Mouse (Mus musculus): Measurements from ENCODE around the gene Ccdc142. TPM values are rescaled to one million over a fixed set of nuclear protein-coding genes. Genes with fewer than 3 reads are reported as not detected.

Ccdc142 gene
- polyA plus RNA-seq, 1 experiment from 2014 or later, result 2.1 TPM

MicroRNAs encoded within 50 kb of the gene (microRNA counts, 519-probe panel; counts per million panel counts)
- microRNA mmu-miR-3470a+mmu-miR-3470b, result 32.2 counts per million

Small RNA genes lying within 50 kb of the gene (microRNA-seq; reads per million reads assigned to microRNA genes)
- gene Mir3470a (ENCODE audit: borderline number of aligned reads), result not detected

Other genes with a start within 250 kb of the Ccdc142 start
- 0.04 and 0.15 TPM in 2 replicates for gene Sema4f, start 161.8 kb upstream of the Ccdc142 start, polyA plus RNA-seq (2014; fragmentation: Nextera tagmentation; extraction: Ambion mirVana)
- gene M1ap, start 154.7 kb upstream of the Ccdc142 start, polyA plus RNA-seq (2014; fragmentation: Nextera tagmentation; extraction: Ambion mirVana), result 0.70 and 1.1 TPM in 2 replicates
- gene Dok1, start 68.1 kb upstream of the Ccdc142 start, polyA plus RNA-seq (2014; fragmentation: Nextera tagmentation; extraction: Ambion mirVana), result 6.3 and 6.8 TPM in 2 replicates
- 4.5 and 5.7 TPM in 2 replicates for gene Loxl3, start 67.4 kb upstream of the Ccdc142 start, polyA plus RNA-seq (2014; fragmentation: Nextera tagmentation; extraction: Ambion mirVana)
- 99.8 and 109 TPM in 2 replicates for gene Aup1, start 47.1 kb upstream of the Ccdc142 start, polyA plus RNA-seq (2014; fragmentation: Nextera tagmentation; extraction: Ambion mirVana)
- 41.8 and 43.3 TPM in 2 replicates for gene Htra2, start 46.3 kb upstream of the Ccdc142 start, polyA plus RNA-seq (2014; fragmentation: Nextera tagmentation; extraction: Ambion mirVana)
- gene Dqx1, start 43.8 kb upstream of the Ccdc142 start, polyA plus RNA-seq (2014; fragmentation: Nextera tagmentation; extraction: Ambion mirVana), result 0.24 and 0.30 TPM in 2 replicates
- gene Tlx2, start 31.3 kb upstream of the Ccdc142 start, polyA plus RNA-seq (2014; fragmentation: Nextera tagmentation; extraction: Ambion mirVana), result 0.23 TPM in 1 of 2 replicates, not detected in the other
- 15.1 and 17.0 TPM in 2 replicates for gene Pcgf1, start 23.7 kb upstream of the Ccdc142 start, polyA plus RNA-seq (2014; fragmentation: Nextera tagmentation; extraction: Ambion mirVana)
- 0.46 and 0.52 TPM in 2 replicates for gene Lbx2, start 15.2 kb upstream of the Ccdc142 start, polyA plus RNA-seq (2014; fragmentation: Nextera tagmentation; extraction: Ambion mirVana)
- gene Gm42688, start within 50 bp of the Ccdc142 start, polyA plus RNA-seq (2014; fragmentation: Nextera tagmentation; extraction: Ambion mirVana), result 1.1 and 1.2 TPM in 2 replicates
- gene Mrpl53, start 7.4 kb downstream of the Ccdc142 start, polyA plus RNA-seq (2014; fragmentation: Nextera tagmentation; extraction: Ambion mirVana), result 138 and 144 TPM in 2 replicates
- gene Mogs, start 13.9 kb downstream of the Ccdc142 start, polyA plus RNA-seq (2014; fragmentation: Nextera tagmentation; extraction: Ambion mirVana), result 19.1 and 19.8 TPM in 2 replicates
- 76.0 and 87.2 TPM in 2 replicates for gene Wbp1, start 20.0 kb downstream of the Ccdc142 start, polyA plus RNA-seq (2014; fragmentation: Nextera tagmentation; extraction: Ambion mirVana)
- 11.1 and 12.2 TPM in 2 replicates for gene Ino80b, start 23.8 kb downstream of the Ccdc142 start, polyA plus RNA-seq (2014; fragmentation: Nextera tagmentation; extraction: Ambion mirVana)
- 10.8 and 12.4 TPM in 2 replicates for gene Rtkn, start 33.9 kb downstream of the Ccdc142 start, polyA plus RNA-seq (2014; fragmentation: Nextera tagmentation; extraction: Ambion mirVana)
- 4.5 and 6.9 TPM in 2 replicates for gene Wdr54, start 54.8 kb downstream of the Ccdc142 start, polyA plus RNA-seq (2014; fragmentation: Nextera tagmentation; extraction: Ambion mirVana)
- gene 1700003E16Rik, start 54.8 kb downstream of the Ccdc142 start, polyA plus RNA-seq (2014; fragmentation: Nextera tagmentation; extraction: Ambion mirVana), result 0.14 and 0.27 TPM in 2 replicates
- 49.7 and 61.1 TPM in 2 replicates for gene Dctn1, start 64.3 kb downstream of the Ccdc142 start, polyA plus RNA-seq (2014; fragmentation: Nextera tagmentation; extraction: Ambion mirVana)
- 0.21 and 0.38 TPM in 2 replicates for gene Slc4a5, start 118.2 kb downstream of the Ccdc142 start, polyA plus RNA-seq (2014; fragmentation: Nextera tagmentation; extraction: Ambion mirVana)
- gene Mthfd2, start 224.3 kb downstream of the Ccdc142 start, polyA plus RNA-seq (2014; fragmentation: Nextera tagmentation; extraction: Ambion mirVana), result 44.5 and 45.4 TPM in 2 replicates
- 42.2 and 49.5 TPM in 2 replicates for gene Mob1a, start 224.4 kb downstream of the Ccdc142 start, polyA plus RNA-seq (2014; fragmentation: Nextera tagmentation; extraction: Ambion mirVana)
- 279 and 280 TPM in 2 replicates for gene Bola3, start 247.5 kb downstream of the Ccdc142 start, polyA plus RNA-seq (2014; fragmentation: Nextera tagmentation; extraction: Ambion mirVana)